Mouse (Mus musculus): ENCODE results near the gene Rubcn. TPM values are rescaled to one million over a fixed set of nuclear protein-coding genes. Genes with fewer than 3 reads are reported as not detected.

Gene Rubcn
- polyA plus RNA-seq, 1 experiment from 2014 or later, result 21.9 TPM

GRCm38 (mm10) chr16:32784840-32785239 lies 92.7 kb downstream of the Rubcn start:
- H3K4me1 ChIP-seq, result peaks cover 5% of the 10 kb centered on the region; the same call in 1 of the 2 replicates
- no peaks in the 10 kb centered on the region for H3K36me3 ChIP-seq
- ATAC-seq (replicated peaks; ENCODE audit: low FRiP score), result no peak
- H3K27me3 ChIP-seq, result no peaks in the 10 kb centered on the region
- WGBS, result 87% methylated on average over 13 of the region's 13 CpGs
- no peaks in the 10 kb centered on the region for H3K9me3 ChIP-seq (replicated peaks)
- H3K9ac ChIP-seq, result no peak overlapping the region
- no peak overlapping the region for H3K4me3 ChIP-seq (replicated peaks)
- H3K27ac ChIP-seq, result no peak overlapping the region
- no peak overlapping the region for H3K4me2 ChIP-seq

GRCm38 (mm10) chr16:32783324-32784062 lies 94.1 kb downstream of the Rubcn start:
- H3K9me3 ChIP-seq (replicated peaks), result no peaks in the 10 kb centered on the region
- no peak overlapping the region for H3K9ac ChIP-seq
- ATAC-seq (replicated peaks; ENCODE audit: low FRiP score), result no peak
- H3K4me1 ChIP-seq, result peaks cover 5% of the 10 kb centered on the region; the same call in 1 of the 2 replicates
- no peaks in the 10 kb centered on the region for H3K36me3 ChIP-seq
- WGBS, result 53% methylated on average over 5 of the region's 5 CpGs
- H3K27ac ChIP-seq, result no peak overlapping the region
- H3K4me2 ChIP-seq, result no peak overlapping the region
- no peak overlapping the region for H3K4me3 ChIP-seq (replicated peaks)
- no peaks in the 10 kb centered on the region for H3K27me3 ChIP-seq

GRCm38 (mm10) chr16:32778956-32779355 lies 98.6 kb downstream of the Rubcn start:
- no peak for ATAC-seq (replicated peaks; ENCODE audit: low FRiP score)

GRCm38 (mm10) chr16:32776676-32777075 lies 100.9 kb downstream of the Rubcn start:
- H3K9me3 ChIP-seq (replicated peaks), result no peaks in the 10 kb centered on the region
- no peaks in the 10 kb centered on the region for H3K36me3 ChIP-seq
- H3K4me1 ChIP-seq, result no peaks in the 10 kb centered on the region
- H3K4me2 ChIP-seq, result no peak overlapping the region
- H3K4me3 ChIP-seq (replicated peaks), result no peak overlapping the region
- no peak for ATAC-seq (replicated peaks; ENCODE audit: low FRiP score)
- no peak overlapping the region for H3K9ac ChIP-seq
- no peak overlapping the region for H3K27ac ChIP-seq
- WGBS, result 59% methylated on average over 10 of the region's 10 CpGs
- no peaks in the 10 kb centered on the region for H3K27me3 ChIP-seq

More at GRCm38 (mm10) chr16:32778956-32779355, 98.6 kb downstream of the Rubcn start:
- Histone ChIP-seq H3K27me3 (no peaks in the 10 kb centered on the region), H3K9ac (no peak overlapping the region), H3K9me3 (replicated peaks) (no peaks in the 10 kb centered on the region), H3K4me3 (replicated peaks) (no peak overlapping the region), H3K4me1 (peaks cover 5% of the 10 kb centered on the region; the same call in 1 of the 2 replicates), H3K4me2 (no peak overlapping the region), H3K36me3 (no peaks in the 10 kb centered on the region), H3K27ac (no peak overlapping the region)
- 69% methylated on average over 8 of the region's 8 CpGs for WGBS

Other genes starting within 250 kb of the Rubcn start
- 9.3 and 12.4 TPM in 2 replicates for gene Tnk2, start 233.9 kb downstream of the Rubcn start, polyA plus RNA-seq (2015; fragmentation: Nextera tagmentation; extraction: Ambion mirVana)
- 0.06 and 0.25 TPM in 2 replicates for gene Muc4, start 141.9 kb downstream of the Rubcn start, polyA plus RNA-seq (2015; fragmentation: Nextera tagmentation; extraction: Ambion mirVana)
- gene Muc20, start 80.3 kb downstream of the Rubcn start, polyA plus RNA-seq (2015; fragmentation: Nextera tagmentation; extraction: Ambion mirVana), result 4.4 and 4.6 TPM in 2 replicates
- not detected in 2 replicates for gene Smbd1, start 67.3 kb downstream of the Rubcn start, polyA plus RNA-seq (2015; fragmentation: Nextera tagmentation; extraction: Ambion mirVana)
- gene Fyttd1, start 266 bp downstream of the Rubcn start, polyA plus RNA-seq (2015; fragmentation: Nextera tagmentation; extraction: Ambion mirVana), result 98.7 and 113 TPM in 2 replicates
- 23.6 and 25.9 TPM in 2 replicates for gene Lrch3, start 36.3 kb upstream of the Rubcn start, polyA plus RNA-seq (2015; fragmentation: Nextera tagmentation; extraction: Ambion mirVana)
- gene Iqcg, start 178.5 kb upstream of the Rubcn start, polyA plus RNA-seq (2015; fragmentation: Nextera tagmentation; extraction: Ambion mirVana), result 3.9 and 4.2 TPM in 2 replicates
- 999 and 1,117 TPM in 2 replicates for gene Rpl35a, start 178.7 kb upstream of the Rubcn start, polyA plus RNA-seq (2015; fragmentation: Nextera tagmentation; extraction: Ambion mirVana)
- 2.3 and 4.1 TPM in 2 replicates for gene Lmln, start 184.8 kb upstream of the Rubcn start, polyA plus RNA-seq (2015; fragmentation: Nextera tagmentation; extraction: Ambion mirVana)

All from kidney, embryonic 15.5 days (tissue).